Mouse (Mus musculus) heart, adult 2 months (tissue): ENCODE results near the gene Exoc4.

Source experiments
- CTCF ChIP-seq: fragments of 200-600 bp; IDR thresholded peaks from 2 replicates; pipeline ENCODE4 v1.8.1; 2022; ENCODE audit warnings: antibody characterized with exemption, mild to moderate bottlenecking, moderate library complexity
- POLR2A ChIP-seq: fragments of 200-500 bp; IDR thresholded peaks from 2 replicates; pipeline ENCODE4 v1.6.1; 2011; ENCODE audit warnings: mild to moderate bottlenecking, low read depth, low read length, control low read depth; ENCODE audit not compliant: insufficient read depth

DNA sequence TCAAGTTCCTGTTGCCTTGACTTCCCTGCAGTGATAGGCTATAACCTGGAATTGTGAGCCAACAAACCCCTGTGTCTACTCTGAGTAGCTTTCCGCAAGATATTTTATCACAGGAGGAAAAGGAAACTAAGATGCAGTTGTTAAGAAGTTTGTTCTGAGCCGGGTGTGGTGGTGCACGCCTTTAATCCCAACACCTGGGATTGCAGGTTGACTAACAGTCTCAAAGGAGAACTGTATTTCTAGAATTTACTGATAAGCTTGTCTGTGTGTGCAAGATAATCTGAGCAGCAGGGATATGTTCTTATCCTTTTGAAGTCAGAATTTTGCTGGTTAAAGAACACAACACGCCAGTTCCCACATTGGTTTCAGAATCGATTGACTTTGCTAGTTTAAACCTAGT is 651.1 kb downstream of the Exoc4 start:
- TF ChIP-seq POLR2A: no peak
- TF ChIP-seq CTCF: no peak
